Mouse (Mus musculus) gonadal fat pad, adult 2 months (tissue): Measurements from ENCODE around the gene Rfc3. TPM values are rescaled to one million over a fixed set of nuclear protein-coding genes. Genes with fewer than 3 reads are reported as not detected.
A peak's percentile ranks its signal among the peaks of the same experiment; 100 is the strongest.
"Not testable (repeated sequence)": the region's sequence is repeated elsewhere in the genome, so short reads cannot be mapped to it uniquely, and the experiment has no call there.

Source experiments
- DNase-seq: peaks from one replicate; pipeline ENCODE4 v3.0.0-alpha.2; 2012; ENCODE audit warnings: low read depth
- polyA plus RNA-seq: library from polyadenylated mRNA; depleted of rRNA; stranded (reverse); fragments of >200 nt; gene quantifications from 2 replicates; pipeline ENCODE4 v1.2.3, GENCODE M21; 2012; rRNA removed

Rfc3 gene
- polyA plus RNA-seq, result 7.2 and 7.8 TPM in 2 replicates

DNA sequence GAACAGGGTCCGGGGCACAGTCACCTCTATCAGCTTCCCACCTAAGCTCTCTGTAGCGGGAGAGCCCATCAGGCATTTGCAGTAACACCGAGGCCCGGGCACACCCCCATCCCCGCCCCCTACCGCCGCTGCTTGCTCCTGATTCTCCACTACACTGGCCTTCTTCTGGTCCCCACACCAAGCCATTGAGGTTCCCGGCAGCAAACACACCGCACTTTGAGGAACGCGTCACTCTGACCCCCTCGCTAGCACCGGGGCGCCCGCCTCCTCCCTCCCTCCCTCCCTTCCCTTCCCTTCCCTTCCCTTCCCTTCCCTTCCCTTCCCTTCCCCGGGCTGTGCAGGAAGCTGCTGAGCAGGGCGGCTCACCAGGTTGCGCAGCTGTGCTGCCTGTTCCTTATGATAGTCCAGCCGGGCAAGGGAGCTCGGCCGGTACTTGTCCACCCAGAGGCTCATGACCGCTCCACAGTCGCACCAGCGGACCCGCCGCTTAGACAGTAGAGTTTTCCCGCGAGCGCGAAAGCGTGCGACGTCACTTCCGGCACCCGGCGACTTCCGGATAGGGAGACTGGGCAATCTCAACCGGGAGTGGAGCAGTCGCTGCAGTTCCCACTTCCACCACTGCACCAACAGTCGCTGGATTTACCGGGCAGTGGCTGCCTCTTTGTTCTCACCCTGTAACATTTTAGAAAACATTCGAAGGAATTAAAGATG is at the start of gene Rfc3:
Gene Rfc3 (minus strand): TSS at position 543 of the 711 bp plus-strand sequence.
- DNase-seq, result peak; percentile 31

DNA sequence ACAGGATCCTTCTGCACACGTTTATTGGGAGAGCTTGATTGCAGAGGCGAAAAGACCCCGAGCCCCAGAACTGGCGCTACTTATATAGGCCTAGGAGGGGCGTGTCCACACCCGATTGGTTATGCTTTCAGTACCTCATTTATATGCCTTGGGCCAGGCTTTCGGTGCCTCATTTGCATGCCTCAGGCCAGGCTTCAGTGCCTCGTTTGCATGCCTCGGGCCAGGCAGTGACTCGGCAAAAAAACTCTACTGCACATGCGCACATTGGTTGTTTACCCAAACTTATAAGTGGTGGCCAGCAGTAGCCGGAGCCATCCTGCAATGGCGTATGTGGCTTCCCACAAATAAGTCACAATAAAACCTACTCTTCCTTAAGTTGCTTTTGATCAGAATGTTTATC is 42.6 kb upstream of the Rfc3 start:
- not testable (repeated sequence) for DNase-seq

DNA sequence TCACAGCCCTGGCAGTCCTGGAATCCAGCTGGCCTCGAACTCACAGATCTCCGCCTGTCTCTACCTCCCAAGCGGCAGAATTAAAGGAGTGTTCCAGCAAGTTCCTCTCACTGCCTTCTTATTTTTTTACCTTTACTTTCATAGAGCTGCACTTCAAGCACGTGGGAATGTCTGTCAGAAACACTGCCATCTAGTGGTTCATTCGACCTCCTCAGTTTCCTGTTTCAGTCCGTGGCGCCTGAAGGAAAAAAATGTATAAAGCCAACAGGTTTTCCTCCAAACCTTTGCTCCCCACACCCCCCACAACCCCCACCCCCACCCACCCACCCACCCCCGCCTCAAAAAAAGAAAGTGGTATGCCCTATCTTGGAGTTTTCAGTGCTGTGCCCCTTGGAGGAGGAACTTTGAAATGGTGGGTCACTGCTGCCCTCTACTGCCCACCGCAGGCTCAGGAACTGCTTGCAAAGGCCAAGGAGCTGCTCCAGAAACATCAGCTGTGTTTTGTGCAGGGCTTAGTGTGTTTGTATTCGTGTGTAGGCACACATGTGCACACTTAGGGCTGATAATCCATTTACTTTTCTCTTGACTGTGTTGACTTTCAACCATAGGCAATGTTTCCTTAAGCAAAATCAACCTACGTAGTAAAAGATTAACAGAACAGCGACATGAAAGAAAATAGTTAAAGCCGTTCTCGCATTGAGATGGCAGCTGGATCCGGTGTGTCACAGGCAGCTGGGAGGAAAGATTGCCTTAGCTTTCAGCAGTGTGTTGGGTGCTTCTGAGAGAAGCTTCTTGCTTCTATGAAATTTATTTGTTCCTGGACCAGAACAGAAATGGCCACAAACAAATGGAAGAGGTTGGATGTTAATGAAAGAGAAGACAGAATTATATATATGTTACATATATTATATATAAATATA is 35.8 kb upstream of the Rfc3 start:
- no peak for DNase-seq

DNA sequence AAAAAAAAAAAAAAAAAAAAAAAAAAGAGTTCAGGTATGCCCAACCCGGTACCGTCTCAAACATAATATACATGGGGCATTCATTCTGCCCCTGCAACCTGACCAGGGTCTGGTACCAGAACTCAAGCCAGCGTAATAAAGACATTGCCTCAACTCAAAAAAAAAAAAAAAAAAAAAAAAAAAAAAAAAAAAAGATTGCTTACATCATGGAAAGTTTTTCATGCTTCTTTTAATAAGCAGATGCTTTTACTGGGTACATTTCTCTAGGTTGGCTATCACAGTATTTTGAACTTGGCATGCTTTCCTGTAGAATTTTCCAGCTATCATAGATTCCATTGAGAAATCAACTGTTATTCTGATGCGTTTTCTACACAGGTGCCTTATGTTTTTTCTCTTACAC is 11.2 kb upstream of the Rfc3 start:
- no peak for DNase-seq

DNA sequence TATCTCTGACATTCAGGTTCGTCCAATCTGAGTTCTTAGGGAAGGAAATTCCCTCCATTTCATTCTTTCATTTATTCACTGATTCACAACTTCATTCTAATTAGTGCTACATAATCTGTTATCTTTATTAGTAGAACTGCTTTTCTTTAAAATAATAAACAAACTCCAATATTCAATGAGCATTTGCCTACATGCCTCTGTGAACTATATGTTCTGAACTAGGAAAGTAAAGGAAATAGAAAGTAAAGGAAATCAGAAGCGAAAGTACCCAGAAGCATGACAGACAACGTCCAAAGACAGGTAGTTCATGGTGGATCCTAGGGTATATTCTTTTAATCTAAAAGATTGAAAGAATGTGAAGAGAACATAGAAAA is 356 bp upstream of the Rfc3 start:
- no peak for DNase-seq

DNA sequence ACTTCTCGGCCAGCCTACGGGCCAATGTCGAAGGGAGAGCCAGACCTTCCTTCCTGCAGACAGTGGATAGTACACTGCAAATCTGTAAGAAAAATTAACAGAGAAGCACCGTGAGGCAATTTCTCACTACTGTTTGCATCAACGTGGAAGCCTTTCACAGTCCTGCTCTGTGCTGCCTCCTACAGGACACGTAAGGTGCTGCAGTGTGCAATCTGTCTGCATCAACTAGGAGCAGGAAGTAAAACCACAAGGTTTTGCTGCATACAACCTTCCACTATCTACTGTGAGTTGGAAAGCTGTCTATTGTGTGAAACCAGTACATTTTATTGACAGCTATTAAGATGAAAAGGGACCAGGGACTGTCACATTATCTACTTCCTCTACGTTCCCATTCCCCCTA is 6.2 kb downstream of the Rfc3 start:
- no peak for DNase-seq

DNA sequence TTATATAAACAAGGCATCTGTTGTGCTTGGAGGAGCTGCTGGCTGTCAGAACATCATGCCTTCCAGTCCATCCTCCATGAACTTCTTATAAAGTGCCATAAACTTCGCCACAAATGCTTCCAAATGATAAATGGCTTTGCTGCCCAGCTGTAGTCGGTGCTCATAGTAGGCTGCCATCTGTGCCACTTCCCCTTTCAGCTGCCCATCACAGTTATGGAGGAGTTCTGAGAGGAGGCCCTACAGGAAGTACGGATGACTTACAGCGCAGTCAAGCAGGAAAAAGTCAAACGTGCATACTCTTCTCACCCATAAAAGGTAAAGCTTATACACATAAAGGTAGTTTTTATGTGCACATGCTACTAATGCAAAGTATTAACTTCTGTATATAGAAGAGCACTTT is 8.2 kb downstream of the Rfc3 start:
- no peak for DNase-seq

DNA sequence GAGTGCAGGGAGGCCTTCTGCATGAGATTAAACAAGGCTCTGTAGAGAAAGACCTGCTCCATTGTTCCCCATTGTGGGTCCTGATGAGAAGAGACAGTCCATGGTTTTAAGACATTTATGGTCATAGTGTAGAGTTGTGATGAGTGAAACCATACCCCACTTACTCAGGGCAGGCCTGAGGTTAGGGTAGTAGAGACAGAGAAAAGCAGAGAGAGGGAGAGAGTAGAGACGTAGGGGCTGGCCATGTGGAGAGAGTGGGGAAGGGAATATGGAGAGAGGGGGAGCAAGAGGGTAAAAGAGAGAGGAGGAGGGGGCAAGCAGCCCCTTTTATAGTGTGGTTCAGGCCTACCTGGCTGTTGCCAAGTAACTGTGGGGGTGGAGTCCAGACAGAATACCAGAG is 8.9 kb downstream of the Rfc3 start:
- no peak for DNase-seq

DNA sequence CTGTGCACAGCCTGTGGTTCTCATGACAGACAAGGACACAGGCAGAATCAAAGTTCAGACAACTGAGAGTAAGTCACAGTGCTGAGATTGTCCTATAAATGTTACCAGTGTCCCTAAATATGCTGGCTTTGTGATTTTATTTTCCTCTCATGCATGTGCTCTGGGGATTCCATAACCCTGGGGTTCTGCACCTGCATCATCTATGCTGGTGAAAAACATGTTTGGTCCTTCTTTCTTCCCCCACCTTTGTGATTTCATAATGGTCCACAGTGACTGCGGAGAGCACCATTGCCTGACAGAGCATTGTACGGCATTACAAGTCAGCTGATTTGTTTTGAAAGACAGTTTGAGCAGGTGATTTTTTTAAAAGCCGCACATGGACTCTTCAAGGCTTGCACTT is 45.1 kb downstream of the Rfc3 start, which contains the start of gene Vmn2r18:
Gene Vmn2r18 (minus strand): TSS at position 101 of the 400 bp plus-strand sequence.
- DNase-seq, result no peak

DNA sequence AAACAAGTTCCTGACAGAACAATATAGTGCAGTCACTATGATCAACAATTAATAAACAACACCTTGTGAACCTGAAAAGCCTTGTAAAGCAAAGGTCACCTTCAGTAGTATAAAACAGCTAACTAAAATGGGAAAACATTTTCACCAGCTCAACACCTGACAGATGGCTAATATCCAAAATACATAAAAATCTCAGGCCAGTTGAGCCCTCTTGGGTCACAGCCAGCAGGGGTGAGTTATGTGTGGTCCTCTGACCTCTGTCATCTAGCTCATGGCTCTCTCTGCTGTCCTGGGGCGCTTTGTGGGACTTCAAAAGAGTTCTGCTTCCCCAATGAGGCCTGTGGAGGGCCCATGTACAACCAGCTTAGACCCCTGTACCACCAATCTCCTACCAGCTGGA is 49.3 kb downstream of the Rfc3 start:
- DNase-seq, result no peak

Other genes with a start within 250 kb of the Rfc3 start
- not detected in 2 replicates for gene Gm42906, start 223.1 kb downstream of the Rfc3 start, polyA plus RNA-seq
- gene Vmn2r18, start 45.2 kb downstream of the Rfc3 start, polyA plus RNA-seq, result not detected in 2 replicates